Mouse (Mus musculus) heart, adult 8-10 months (tissue): ENCODE data around the gene Pip4k2b. TPM values are rescaled to one million over a fixed set of nuclear protein-coding genes. Genes with fewer than 3 reads are reported as not detected.

Source experiments
- DNase-seq: peaks from one replicate; pipeline ENCODE4 v3.0.0; 2022; ENCODE audit warnings: low spot score
- microRNA-seq: library from miRNA; unstranded; fragments of <30 nt; microRNA quantifications from one replicate; pipeline ENCODE4 v1.2.0, GENCODE M21; 2022
- total RNA-seq, 4 experiments: library from RNA; stranded (reverse); gene quantifications; 2 replicates each; pipeline ENCODE4 v1.2.4; 2022

Gene Pip4k2b
- total RNA-seq, 4 experiments from 2014 or later, result 21.9 to 26.6 (median 25.6) TPM

- no peak for DNase-seq
Measured at GRCm38 (mm10) chr11:97666794-97667193, 77.7 kb downstream of the Pip4k2b start.

- no peak for DNase-seq
Measured at GRCm38 (mm10) chr11:97666221-97666620, 78.3 kb downstream of the Pip4k2b start.

GRCm38 (mm10) chr11:97665431-97665830 lies 79.1 kb downstream of the Pip4k2b start:
- no peak for DNase-seq

Small RNA genes lying within 50 kb of the gene (microRNA-seq; reads per million reads assigned to microRNA genes)
- gene Mir6927 (not detected), gene Mir8102 (not detected)

Other genes starting within 250 kb of the Pip4k2b start
- gene 4933428G20Rik, start 244.4 kb downstream of the Pip4k2b start, total RNA-seq, result not detected
- gene Srcin1, start 168.5 kb downstream of the Pip4k2b start, total RNA-seq, result under 1 TPM; 0.06 to 0.75 (median 0.18) TPM
- gene Epop, start 115.0 kb downstream of the Pip4k2b start, total RNA-seq, result 1 to 10 TPM in 3 of 4 experiments, under 1 TPM in 1; 0.92 to 1.7 (median 1.2) TPM
- gene Mllt6, start 81.3 kb downstream of the Pip4k2b start, total RNA-seq, result 10 to 100 TPM; 68.8 to 84.0 (median 69.8) TPM
- gene Cisd3, start 58.9 kb downstream of the Pip4k2b start, total RNA-seq, result 100 to 1,000 TPM; 133 to 158 (median 141) TPM
- gene Pcgf2, start 44.2 kb downstream of the Pip4k2b start, total RNA-seq, result 1 to 10 TPM; 4.6 to 6.3 (median 5.3) TPM
- 100 to 1,000 TPM; 145 to 154 (median 150) TPM for gene Psmb3, start 41.3 kb downstream of the Pip4k2b start, total RNA-seq
- 1 to 10 TPM; 6.1 to 7.1 (median 6.3) TPM for gene Cwc25, start 21.9 kb upstream of the Pip4k2b start, total RNA-seq
- gene 1700001P01Rik, start 31.2 kb upstream of the Pip4k2b start, total RNA-seq, result not detected
- gene Rpl23, start 37.7 kb upstream of the Pip4k2b start, total RNA-seq, result 100 to 1,000 TPM; 425 to 610 (median 521) TPM
- 10 to 100 TPM; 20.1 to 32.0 (median 25.8) TPM for gene Lasp1, start 54.3 kb upstream of the Pip4k2b start, total RNA-seq
- 1 to 10 TPM in 1 of 4 experiments, under 1 TPM in 3; 0.22 to 1.7 (median 0.51) TPM for gene B230217C12Rik, start 96.1 kb upstream of the Pip4k2b start, total RNA-seq
- gene Fbxo47, start 139.4 kb upstream of the Pip4k2b start, total RNA-seq, result under 1 TPM; 0.28 to 0.56 (median 0.31) TPM
- 1 to 10 TPM; 2.7 to 4.5 (median 3.4) TPM for gene Plxdc1, start 241.7 kb upstream of the Pip4k2b start, total RNA-seq